Mouse (Mus musculus): ENCODE data around the gene Hist1h2aa.

GRCm38 (mm10) chr13:23938699-23939098 lies 4.4 kb downstream of the Hist1h2aa start:
- TF ChIP-seq EP300 (IDR thresholded peaks at IDR 0.05; ENCODE audit: low read depth) (no peak), CTCF (IDR thresholded peaks at IDR 0.05; ENCODE audit: low read depth) (no peak)

All from liver, postnatal 0 days (tissue).